Comparison of ENCODE assay signal across 8 mouse cellular contexts in genomic region chr4:114999773-115000428, GRCm38 (mm10). TPM values are rescaled to one million over a fixed set of nuclear protein-coding genes. Genes with fewer than 3 reads are reported as not detected.
DNase-seq lines count a peak whose midpoint lies in the region; ATAC-seq and TF ChIP-seq lines count a peak whose summit lies in the region.

Stil (plus strand) TSS chr4:115000159.

- peaks cover 12% of the 10 kb centered on the region; the same call in 1 of the 2 replicates for H3K36me3 ChIP-seq in embryonic facial prominence, embryonic 15.5 days
- H3K36me3 ChIP-seq in limb, embryonic 14.5 days (ENCODE audit: control insufficient read depth, insufficient read depth, low read length) = peaks cover 8% of the 10 kb centered on the region; the same call in 1 of the 2 replicates
- no peaks in the 10 kb centered on the region for H3K36me3 ChIP-seq in midbrain, postnatal 0 days (ENCODE audit: insufficient read depth, low read length)

- H3K27ac ChIP-seq in bone marrow, adult 2 months (ENCODE audit: control insufficient read depth, insufficient read depth, low read depth, low read length, poor library complexity) = peak within 1 kb of the TSS; percentile 83
- H3K27ac ChIP-seq in embryonic facial prominence, embryonic 15.5 days (replicated peaks) = peak within 1 kb of the TSS; percentile 94
- peak within 1 kb of the TSS; percentile 86 for H3K27ac ChIP-seq in limb, embryonic 14.5 days (replicated peaks; ENCODE audit: low read depth, low read length)
- H3K27ac ChIP-seq in midbrain, postnatal 0 days (ENCODE audit: low read depth, low read length) = peak within 1 kb of the TSS; percentile 85

- WGBS in bone marrow, adult 2 months = under 1% methylated on average over 52 of the region's 52 CpGs
- WGBS in embryonic facial prominence, embryonic 15.5 days = under 1% methylated on average over 52 of the region's 52 CpGs
- WGBS in limb, embryonic 14.5 days = 2% methylated on average over 52 of the region's 52 CpGs
- WGBS in midbrain, postnatal 0 days = 0% methylated on average over 52 of the region's 52 CpGs

- H3K4me3 ChIP-seq in bone marrow, adult 2 months (replicated peaks; ENCODE audit: control insufficient read depth, low read depth, low read length) = peak within 1 kb of the TSS; percentile 92
- H3K4me3 ChIP-seq in embryonic facial prominence, embryonic 15.5 days (replicated peaks) = peak within 1 kb of the TSS; percentile 67
- H3K4me3 ChIP-seq in limb, embryonic 14.5 days (replicated peaks; ENCODE audit: low read length) = peak within 1 kb of the TSS; percentile 67
- H3K4me3 ChIP-seq in midbrain, postnatal 0 days (ENCODE audit: low read depth, low read length) = peak within 1 kb of the TSS; percentile 57

- no peak for TF ChIP-seq CTCF in bone marrow, adult 2 months (IDR thresholded peaks at IDR 0.05; ENCODE audit: control insufficient read depth, insufficient read depth, low read length)
- TF ChIP-seq CTCF in midbrain, postnatal 0 days (IDR thresholded peaks at IDR 0.05) = peak; percentile 29; the same call in 1 of the 2 replicates

- H3K4me2 ChIP-seq in embryonic facial prominence, embryonic 15.5 days (replicated peaks) = peak within 1 kb of the TSS; percentile 77
- H3K4me2 ChIP-seq in limb, embryonic 14.5 days (replicated peaks; ENCODE audit: low read depth, low read length, severe bottlenecking) = peak within 1 kb of the TSS; percentile 56
- peak within 1 kb of the TSS; percentile 89 for H3K4me2 ChIP-seq in midbrain, postnatal 0 days (ENCODE audit: low read depth, low read length, poor library complexity, severe bottlenecking)

- peak; percentile 79 for TF ChIP-seq POLR2A in bone marrow, adult 2 months (IDR thresholded peaks at IDR 0.05; ENCODE audit: borderline replicate concordance, control insufficient read depth, low read depth, low read length)
- TF ChIP-seq POLR2A in limb, embryonic 14.5 days (IDR thresholded peaks at IDR 0.05; ENCODE audit: borderline replicate concordance, extremely low read depth, insufficient read depth, insufficient read length) = peak; percentile 75; the same call in 1 of the 2 replicates

- H3K27me3 ChIP-seq in embryonic facial prominence, embryonic 15.5 days = no peaks in the 10 kb centered on the region
- no peaks in the 10 kb centered on the region for H3K27me3 ChIP-seq in limb, embryonic 14.5 days (ENCODE audit: control insufficient read depth, insufficient read depth, low read length)
- no peaks in the 10 kb centered on the region for H3K27me3 ChIP-seq in midbrain, postnatal 0 days (ENCODE audit: insufficient read depth, low read length)

- H3K9me3 ChIP-seq in embryonic facial prominence, embryonic 15.5 days (replicated peaks) = no peaks in the 10 kb centered on the region
- H3K9me3 ChIP-seq in limb, embryonic 14.5 days (ENCODE audit: control insufficient read depth, low read length) = no peaks in the 10 kb centered on the region
- H3K9me3 ChIP-seq in midbrain, postnatal 0 days (ENCODE audit: low read length) = no peaks in the 10 kb centered on the region

- no peaks in the 10 kb centered on the region for H3K4me1 ChIP-seq in bone marrow, adult 2 months (ENCODE audit: control insufficient read depth, insufficient read depth, low read length)
- peaks cover 11% of the 10 kb centered on the region for H3K4me1 ChIP-seq in embryonic facial prominence, embryonic 15.5 days
- peaks cover 12% of the 10 kb centered on the region for H3K4me1 ChIP-seq in limb, embryonic 14.5 days (ENCODE audit: control insufficient read depth, insufficient read depth, low read length)
- 0 out of 2 replicates have a peak, but pooled peaks cover 4% of the 10 kb centered on the region for H3K4me1 ChIP-seq in midbrain, postnatal 0 days (ENCODE audit: insufficient read depth, low read length)

- peak; percentile 97 for DNase-seq in 416B (ENCODE audit: low read depth)
- peak; percentile 95 for DNase-seq in heart, adult 8-10 months (ENCODE audit: low spot score)
- DNase-seq in kidney, adult 9 months = peak; percentile 97
- peak; percentile 99 for DNase-seq in limb, embryonic 14.5 days (ENCODE audit: low spot score)
- peak; percentile 99 for DNase-seq in midbrain, postnatal 0 days (ENCODE audit: low spot score)
- peak; percentile 93 to 95 for DNase-seq in spleen, postnatal 14 days (ENCODE audit: low spot score in 2 of 2)

- peak within 1 kb of the TSS; percentile 59 for H3K9ac ChIP-seq in embryonic facial prominence, embryonic 15.5 days
- H3K9ac ChIP-seq in limb, embryonic 14.5 days (ENCODE audit: low read depth, low read length, severe bottlenecking) = peak within 1 kb of the TSS; percentile 62
- peak within 1 kb of the TSS; percentile 60 for H3K9ac ChIP-seq in midbrain, postnatal 0 days (replicated peaks; ENCODE audit: low read length, poor library complexity, severe bottlenecking)

- ATAC-seq in embryonic facial prominence, embryonic 15.5 days (ENCODE audit: insufficient number of reproducible peaks, low FRiP score, low TSS enrichment, low read depth) = peak; percentile 100
- ATAC-seq in limb, embryonic 14.5 days (ENCODE audit: low FRiP score, low read depth) = peak; percentile 100
- ATAC-seq in midbrain, postnatal 0 days (ENCODE audit: low FRiP score) = peak; percentile 100

RNA-seq across cellular contexts. Expression of gene Stil, which starts in this region (rescaled TPM):
- 7.8 and 8.1 TPM in 2 replicates for polyA plus RNA-seq in bone marrow, adult 2 months (2011; ENCODE audit: insufficient read depth, insufficient read length, low replicate concordance, missing spikeins)
- polyA plus RNA-seq in embryonic facial prominence, embryonic 15.5 days (2015; fragmentation: Nextera tagmentation; extraction: Ambion mirVana) = 10.3 and 13.3 TPM in 2 replicates
- under 1 TPM in 1 of 4 experiments, not detected in 3; 0.26 TPM for total RNA-seq in heart, adult 8-10 months (2022)
- polyA plus RNA-seq in limb, embryonic 14.5 days (2012; rRNA removed) = 16.2 and 18.0 TPM in 2 replicates
- polyA plus RNA-seq in limb, embryonic 14.5 days (2014; fragmentation: Nextera tagmentation; extraction: Ambion mirVana) = 11.5 and 12.8 TPM in 2 replicates
- total RNA-seq in midbrain, postnatal 0 days (2014; rRNA removed) = 1.9 and 2.6 TPM in 2 replicates
- polyA plus RNA-seq in midbrain, postnatal 0 days (2015; fragmentation: Nextera tagmentation; extraction: Ambion mirVana) = 1.4 and 1.8 TPM in 2 replicates

Comparison
In these comparisons a context has a peak if more than half of its experiments do, and no peak if none do; other contexts are left out.
1. Peak in every context shown above with its lines: DNase-seq, ATAC-seq, H3K4me3 ChIP-seq and H3K27ac ChIP-seq.
2. Peak in DNase-seq in heart, adult 8-10 months; RNA of the gene not detected or under 1 TPM.